Mouse (Mus musculus): ENCODE data around the gene Cryz. TPM values are rescaled to one million over a fixed set of nuclear protein-coding genes. Genes with fewer than 3 reads are reported as not detected.
A peak's percentile ranks its signal among the peaks of the same experiment; 100 is the strongest.

Cryz gene
- polyA plus RNA-seq, 1 experiment from 2014 or later, result 5.1 TPM

DNA sequence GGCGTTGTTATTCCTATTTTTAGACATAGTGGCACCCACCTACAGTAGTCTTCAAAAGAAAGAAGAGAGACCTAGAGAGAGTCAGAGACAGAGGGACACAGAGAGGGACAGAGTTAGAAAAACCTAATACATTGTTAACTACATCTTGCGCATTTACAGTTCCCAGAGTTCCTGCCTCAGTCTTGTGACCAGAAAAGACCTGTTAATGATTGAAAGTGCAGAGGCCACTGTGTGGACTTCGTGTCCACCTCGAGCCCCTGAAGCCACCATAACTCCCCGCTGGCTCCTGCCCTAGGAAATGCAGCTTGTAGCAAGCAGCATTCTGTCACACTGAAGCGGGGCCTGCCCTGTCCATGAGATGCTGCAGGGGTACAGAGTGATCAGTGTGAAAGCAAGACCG is 1.1 kb downstream of the Cryz start:
- DNase-seq (ENCODE audit: low spot score) (no peak), ATAC-seq (no peak)
- Histone ChIP-seq H3K27me3 (replicated peaks; ENCODE audit: insufficient read depth, low read length) (no peaks in the 10 kb centered on the region), H3K9me3 (ENCODE audit: low read length) (no peaks in the 10 kb centered on the region), H3K27ac (ENCODE audit: low read length) (no peak overlapping the region), H3K4me3 (ENCODE audit: low read depth, low read length) (peak overlapping the region; percentile 98), H3K9ac (replicated peaks; ENCODE audit: low read depth) (peak overlapping the region; percentile 77; the same call in 1 of the 2 replicates), H3K4me2 (replicated peaks; ENCODE audit: low read depth, low read length) (peak overlapping the region; percentile 65), H3K36me3 (ENCODE audit: insufficient read depth, low read length) (no peaks in the 10 kb centered on the region), H3K4me1 (ENCODE audit: insufficient read depth, low read depth, low read length) (peaks cover 6% of the 10 kb centered on the region; the same call in 1 of the 2 replicates)
- 25% methylated on average over 7 of the region's 7 CpGs for WGBS
- TF ChIP-seq CTCF (IDR thresholded peaks at IDR 0.05), result no peak
- no peak for TF ChIP-seq EP300 (IDR thresholded peaks at IDR 0.05)

DNA sequence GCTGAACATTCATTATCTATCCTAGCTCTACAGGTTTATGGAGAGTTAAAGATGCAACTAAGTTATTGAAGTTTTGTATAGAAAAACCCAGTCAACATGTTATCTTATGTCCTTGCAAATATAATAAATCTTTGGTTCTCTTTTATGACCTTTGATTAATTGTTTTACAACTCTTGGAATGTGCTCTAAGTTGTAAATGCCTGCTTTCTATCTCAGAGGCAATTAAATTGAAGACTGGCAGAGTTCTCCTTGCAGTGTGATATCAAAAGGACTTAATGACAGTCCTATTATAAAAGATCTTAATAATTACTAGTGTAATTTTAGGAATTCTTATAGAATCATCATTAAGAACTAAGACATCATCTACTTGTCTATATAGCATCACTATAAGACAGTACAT is 5.6 kb downstream of the Cryz start:
- H3K9ac ChIP-seq (replicated peaks; ENCODE audit: low read depth), result no peak overlapping the region
- H3K4me2 ChIP-seq (replicated peaks; ENCODE audit: low read depth, low read length), result no peak overlapping the region
- H3K27me3 ChIP-seq (replicated peaks; ENCODE audit: insufficient read depth, low read length), result no peaks in the 10 kb centered on the region
- H3K36me3 ChIP-seq (ENCODE audit: insufficient read depth, low read length), result no peaks in the 10 kb centered on the region
- H3K27ac ChIP-seq (ENCODE audit: low read length), result no peak overlapping the region
- DNase-seq (ENCODE audit: low spot score) (no peak), ATAC-seq (no peak)
- TF ChIP-seq EP300 (IDR thresholded peaks at IDR 0.05) (no peak), CTCF (IDR thresholded peaks at IDR 0.05) (no peak)
- H3K9me3 ChIP-seq (ENCODE audit: low read length), result no peaks in the 10 kb centered on the region
- peaks cover 6% of the 10 kb centered on the region; the same call in 1 of the 2 replicates for H3K4me1 ChIP-seq (ENCODE audit: insufficient read depth, low read depth, low read length)
- no peak overlapping the region for H3K4me3 ChIP-seq (ENCODE audit: low read depth, low read length)

DNA sequence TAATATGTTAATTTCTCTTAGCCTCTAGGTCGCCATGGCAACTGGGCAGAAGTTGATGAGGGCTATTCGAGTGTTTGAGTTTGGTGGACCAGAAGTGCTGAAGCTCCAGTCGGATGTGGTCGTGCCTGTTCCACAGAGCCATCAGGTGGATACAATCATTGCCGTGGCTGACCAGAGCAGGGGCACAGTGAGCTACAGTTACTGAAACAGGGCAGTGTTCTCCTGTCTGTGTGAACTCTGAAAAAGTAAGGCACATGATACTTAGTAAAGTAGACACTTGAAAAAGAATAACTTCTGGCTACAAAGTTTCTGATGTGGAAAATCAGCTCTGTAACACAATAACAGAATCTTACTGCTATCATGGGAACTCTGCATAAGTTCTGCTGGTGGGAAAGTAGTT is 8.4 kb downstream of the Cryz start:
- no peak for ATAC-seq
- no peak for DNase-seq (ENCODE audit: low spot score)
- Histone ChIP-seq H3K4me3 (ENCODE audit: low read depth, low read length) (no peak overlapping the region), H3K4me2 (replicated peaks; ENCODE audit: low read depth, low read length) (no peak overlapping the region), H3K9me3 (ENCODE audit: low read length) (no peaks in the 10 kb centered on the region), H3K4me1 (ENCODE audit: insufficient read depth, low read depth, low read length) (no peaks in the 10 kb centered on the region), H3K27ac (ENCODE audit: low read length) (no peak overlapping the region), H3K27me3 (replicated peaks; ENCODE audit: insufficient read depth, low read length) (no peaks in the 10 kb centered on the region), H3K36me3 (ENCODE audit: insufficient read depth, low read length) (no peaks in the 10 kb centered on the region), H3K9ac (replicated peaks; ENCODE audit: low read depth) (no peak overlapping the region)
- TF ChIP-seq CTCF (IDR thresholded peaks at IDR 0.05) (no peak), EP300 (IDR thresholded peaks at IDR 0.05) (no peak)
- WGBS, result 51% methylated on average over 5 of the region's 5 CpGs

DNA sequence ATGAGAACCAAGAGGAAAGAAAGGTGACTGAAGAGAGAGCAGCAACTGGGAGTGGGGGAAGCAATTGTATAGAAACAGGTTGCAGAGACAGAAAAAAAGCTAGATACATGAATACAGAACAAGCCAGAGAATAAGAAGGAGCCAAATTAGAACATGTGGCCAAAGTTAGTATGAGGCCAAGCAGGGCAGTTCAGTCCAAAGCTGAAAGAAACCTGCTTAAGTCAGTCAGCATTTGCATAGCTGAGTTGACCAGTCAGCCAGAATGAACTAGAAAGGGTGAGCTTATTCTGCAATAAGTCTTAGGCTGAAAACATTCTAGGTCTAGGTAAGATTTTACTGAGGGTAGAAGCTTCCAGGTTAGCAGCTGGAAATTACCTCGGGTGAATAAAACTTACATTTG is 11.4 kb downstream of the Cryz start:
- no peak overlapping the region for H3K9ac ChIP-seq (replicated peaks; ENCODE audit: low read depth)
- WGBS, result 69% methylated on average over 1 of the region's 1 CpGs
- no peak for TF ChIP-seq EP300 (IDR thresholded peaks at IDR 0.05)
- TF ChIP-seq CTCF (IDR thresholded peaks at IDR 0.05), result no peak
- H3K9me3 ChIP-seq (ENCODE audit: low read length), result no peaks in the 10 kb centered on the region
- no peak for DNase-seq (ENCODE audit: low spot score)
- no peak for ATAC-seq
- no peaks in the 10 kb centered on the region for H3K27me3 ChIP-seq (replicated peaks; ENCODE audit: insufficient read depth, low read length)
- H3K4me1 ChIP-seq (ENCODE audit: insufficient read depth, low read depth, low read length), result no peaks in the 10 kb centered on the region
- no peak overlapping the region for H3K4me3 ChIP-seq (ENCODE audit: low read depth, low read length)
- H3K27ac ChIP-seq (ENCODE audit: low read length), result no peak overlapping the region
- no peaks in the 10 kb centered on the region; the same call in 1 of the 2 replicates for H3K36me3 ChIP-seq (ENCODE audit: insufficient read depth, low read length)
- H3K4me2 ChIP-seq (replicated peaks; ENCODE audit: low read depth, low read length), result no peak overlapping the region

DNA sequence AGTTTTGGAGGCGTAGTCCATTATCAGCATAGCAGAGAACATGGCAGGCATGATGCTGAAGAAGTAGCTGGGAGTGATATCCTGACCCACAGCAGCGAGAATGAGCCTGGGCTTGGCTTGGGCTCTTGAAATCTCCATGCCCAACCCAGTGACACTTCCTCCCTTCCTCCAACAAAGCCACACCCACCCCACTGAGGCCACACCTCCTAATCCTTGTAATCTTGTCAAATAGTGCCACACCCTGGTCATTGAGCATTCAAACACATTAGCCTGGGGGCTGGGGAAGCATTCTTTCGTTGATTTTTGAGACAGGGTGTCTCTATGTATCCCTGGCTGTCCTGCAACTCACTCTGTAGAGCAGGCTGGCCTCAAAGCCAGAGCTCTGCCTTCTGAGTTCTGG is 15.4 kb downstream of the Cryz start:
- Histone ChIP-seq H3K4me2 (replicated peaks; ENCODE audit: low read depth, low read length) (no peak overlapping the region), H3K4me3 (ENCODE audit: low read depth, low read length) (no peak overlapping the region), H3K27ac (ENCODE audit: low read length) (no peak overlapping the region), H3K9ac (replicated peaks; ENCODE audit: low read depth) (no peak overlapping the region), H3K36me3 (ENCODE audit: insufficient read depth, low read length) (no peaks in the 10 kb centered on the region; the same call in 1 of the 2 replicates), H3K4me1 (ENCODE audit: insufficient read depth, low read depth, low read length) (no peaks in the 10 kb centered on the region), H3K9me3 (ENCODE audit: low read length) (no peaks in the 10 kb centered on the region), H3K27me3 (replicated peaks; ENCODE audit: insufficient read depth, low read length) (no peaks in the 10 kb centered on the region)
- 80% methylated on average over 3 of the region's 3 CpGs for WGBS
- DNase-seq (ENCODE audit: low spot score), result peak; percentile 7
- ATAC-seq, result no peak; the same call in 1 of the 2 replicates
- TF ChIP-seq CTCF (IDR thresholded peaks at IDR 0.05), result no peak
- TF ChIP-seq EP300 (IDR thresholded peaks at IDR 0.05), result no peak

DNA sequence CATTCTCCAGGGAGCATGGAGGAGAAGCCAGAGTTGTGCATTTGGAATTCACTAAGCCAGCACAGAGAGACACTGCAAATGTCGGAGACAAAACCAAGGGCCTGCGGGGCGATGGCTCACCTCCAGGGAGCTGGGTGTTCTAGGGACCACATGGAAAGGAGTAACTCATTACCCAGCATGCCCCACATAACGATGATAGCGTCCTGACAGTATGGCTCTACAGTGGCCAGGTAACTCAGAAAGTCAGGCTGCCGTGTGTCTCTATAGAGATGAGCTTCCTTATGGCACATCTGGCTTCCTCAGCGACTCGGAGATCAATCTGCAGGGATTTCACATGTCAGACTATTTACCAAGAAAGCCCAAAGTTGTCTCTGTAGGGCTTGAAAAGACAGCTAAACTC is 18.3 kb downstream of the Cryz start:
- no peak for TF ChIP-seq CTCF (IDR thresholded peaks at IDR 0.05)
- TF ChIP-seq EP300 (IDR thresholded peaks at IDR 0.05), result no peak
- Histone ChIP-seq H3K4me2 (replicated peaks; ENCODE audit: low read depth, low read length) (no peak overlapping the region), H3K27ac (ENCODE audit: low read length) (no peak overlapping the region), H3K9me3 (ENCODE audit: low read length) (no peaks in the 10 kb centered on the region), H3K27me3 (replicated peaks; ENCODE audit: insufficient read depth, low read length) (no peaks in the 10 kb centered on the region), H3K36me3 (ENCODE audit: insufficient read depth, low read length) (no peaks in the 10 kb centered on the region; the same call in 1 of the 2 replicates), H3K9ac (replicated peaks; ENCODE audit: low read depth) (no peak overlapping the region), H3K4me3 (ENCODE audit: low read depth, low read length) (no peak overlapping the region), H3K4me1 (ENCODE audit: insufficient read depth, low read depth, low read length) (no peaks in the 10 kb centered on the region)
- WGBS, result 88% methylated on average over 8 of the region's 8 CpGs
- DNase-seq (ENCODE audit: low spot score), result no peak
- ATAC-seq, result no peak

DNA sequence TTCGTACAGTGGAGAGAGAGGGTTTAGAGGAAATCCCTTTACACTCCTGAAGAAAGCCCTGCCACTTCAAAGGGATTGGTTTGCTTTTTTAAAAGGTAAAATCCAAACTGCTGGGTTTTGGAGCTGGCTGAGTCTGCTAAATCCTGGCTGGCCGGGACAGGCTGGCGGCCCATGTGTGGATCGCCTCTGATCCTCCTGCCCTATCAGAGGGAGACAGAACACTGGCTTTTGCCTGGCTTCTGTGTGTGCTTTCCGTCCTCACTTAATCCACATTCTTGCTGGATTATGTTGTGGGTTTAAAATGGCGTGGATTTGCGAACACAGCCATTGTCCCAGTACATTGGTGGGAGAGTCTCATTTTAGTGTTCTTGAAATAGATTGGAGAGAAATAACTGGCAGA is 18.8 kb downstream of the Cryz start:
- Histone ChIP-seq H3K27me3 (replicated peaks; ENCODE audit: insufficient read depth, low read length) (no peaks in the 10 kb centered on the region), H3K9ac (replicated peaks; ENCODE audit: low read depth) (no peak overlapping the region), H3K4me2 (replicated peaks; ENCODE audit: low read depth, low read length) (no peak overlapping the region), H3K27ac (ENCODE audit: low read length) (no peak overlapping the region), H3K4me3 (ENCODE audit: low read depth, low read length) (no peak overlapping the region), H3K4me1 (ENCODE audit: insufficient read depth, low read depth, low read length) (no peaks in the 10 kb centered on the region), H3K9me3 (ENCODE audit: low read length) (no peaks in the 10 kb centered on the region), H3K36me3 (ENCODE audit: insufficient read depth, low read length) (no peaks in the 10 kb centered on the region; the same call in 1 of the 2 replicates)
- WGBS, result 93% methylated on average over 7 of the region's 7 CpGs
- ATAC-seq (no peak), DNase-seq (ENCODE audit: low spot score) (no peak)
- TF ChIP-seq EP300 (IDR thresholded peaks at IDR 0.05), result no peak
- TF ChIP-seq CTCF (IDR thresholded peaks at IDR 0.05), result no peak

Measured in lung, postnatal 0 days (tissue).